Mouse (Mus musculus) intestine, embryonic 14.5 days (tissue): Measurements from ENCODE around the gene Uhrf1bp1l. TPM values are rescaled to one million over a fixed set of nuclear protein-coding genes. Genes with fewer than 3 reads are reported as not detected.
A peak's percentile ranks its signal among the peaks of the same experiment; 100 is the strongest.

Experiments
- ATAC-seq: fragments of 200-750 bp; cut with Nextera tagmentation; replicated peaks from 2 replicates; pipeline ENCODE4 v1.8.0; 2017; ENCODE audit warnings: low read depth, moderate number of reproducible peaks, moderate TSS enrichment, moderate library complexity; ENCODE audit not compliant: low FRiP score, low TSS enrichment
- DNase-seq: peaks from one replicate; pipeline ENCODE4 v3.0.0-alpha.2; 2018; ENCODE audit warnings: low spot score
- H3K27ac ChIP-seq: fragments of 300-500 bp; sonication (generic); 2 replicates; pipeline ENCODE4 v1.5.1; 2014; ENCODE audit warnings: low read depth, mild to moderate bottlenecking, control low read depth
- H3K27me3 ChIP-seq: fragments of 300-500 bp; sonication (generic); replicated peaks from 2 replicates; pipeline ENCODE4 v1.6.1; 2014; ENCODE audit warnings: low read length, control low read depth; ENCODE audit not compliant: control insufficient read depth, insufficient read depth
- H3K36me3 ChIP-seq: fragments of 300-500 bp; sonication (generic); 2 replicates; pipeline ENCODE4 v1.6.1; 2014; ENCODE audit warnings: low read length, control low read depth; ENCODE audit not compliant: control insufficient read depth, insufficient read depth
- H3K4me1 ChIP-seq: fragments of 300-500 bp; sonication (generic); replicated peaks from 2 replicates; pipeline ENCODE4 v1.6.1; 2014; ENCODE audit warnings: low read length, control low read depth, mixed read lengths; ENCODE audit not compliant: control insufficient read depth, insufficient read depth
- H3K4me2 ChIP-seq: fragments of 300-500 bp; sonication (generic); 2 replicates; pipeline ENCODE4 v1.6.1; 2014; ENCODE audit warnings: low read length
- H3K4me3 ChIP-seq: fragments of 300-500 bp; sonication (generic); 2 replicates; pipeline ENCODE4 v1.5.1; 2014; ENCODE audit warnings: low read depth, low read length, control low read depth, mixed read lengths
- H3K9ac ChIP-seq: fragments of 300-500 bp; sonication (generic); 2 replicates; pipeline ENCODE4 v1.6.1; 2014; ENCODE audit warnings: mild to moderate bottlenecking, low read length
- H3K9me3 ChIP-seq: fragments of 300-500 bp; sonication (generic); 2 replicates; pipeline ENCODE4 v1.6.1; 2016; ENCODE audit warnings: low read length, control low read depth; ENCODE audit not compliant: control insufficient read depth
- WGBS: fragments of 180-500 bp; shearing (Covaris S2); extraction: QIAGEN DNeasy Blood & Tissue Kit; methylation state at CpG from one replicate; pipeline ENCODE4 v1.1.7; 2014; 5-methylcytosine and 5-hydroxymethylcytosine counted together
- polyA plus RNA-seq: library from polyadenylated mRNA; unstranded; fragments of >200 nt; fragmentation: Nextera tagmentation; extraction: Ambion mirVana; gene quantifications from 2 replicates; pipeline ENCODE4 v1.2.1, GENCODE M21; 2014

The Uhrf1bp1l gene
- polyA plus RNA-seq, 1 experiment from 2014 or later: 29.6 TPM

DNA sequence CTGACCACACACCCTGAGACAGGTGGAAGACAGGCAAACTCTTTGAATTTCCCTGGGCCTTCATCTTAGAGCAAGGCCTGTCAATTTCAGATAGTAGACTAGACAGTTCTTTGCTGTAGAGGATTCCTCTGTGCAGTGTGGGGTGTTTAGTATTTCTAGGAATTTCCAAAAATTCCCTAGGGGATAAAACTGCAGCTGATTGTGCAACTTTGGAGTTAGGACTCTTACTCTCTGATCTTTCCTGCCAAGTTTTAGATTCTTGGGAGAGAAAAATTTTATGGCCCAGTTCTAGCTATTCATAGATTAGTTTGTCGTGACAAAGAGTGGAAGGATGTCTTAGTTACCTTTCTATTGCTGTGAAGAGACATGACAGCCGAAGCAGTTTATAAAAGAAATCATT is 3.8 kb downstream of the Uhrf1bp1l start:
- H3K9ac ChIP-seq: no peak overlapping the region
- no peaks in the 10 kb centered on the region for H3K27me3 ChIP-seq
- ATAC-seq (no peak), DNase-seq (no peak)
- no peaks in the 10 kb centered on the region for H3K36me3 ChIP-seq
- H3K9me3 ChIP-seq: 0 out of 2 replicates have a peak, but pooled peaks cover 2% of the 10 kb centered on the region
- WGBS: 88% methylated on average over 2 of the region's 2 CpGs
- no peak overlapping the region for H3K27ac ChIP-seq
- H3K4me2 ChIP-seq: no peak overlapping the region
- peaks cover 5% of the 10 kb centered on the region; the same call in 1 of the 2 replicates for H3K4me1 ChIP-seq
- H3K4me3 ChIP-seq: no peak overlapping the region

DNA sequence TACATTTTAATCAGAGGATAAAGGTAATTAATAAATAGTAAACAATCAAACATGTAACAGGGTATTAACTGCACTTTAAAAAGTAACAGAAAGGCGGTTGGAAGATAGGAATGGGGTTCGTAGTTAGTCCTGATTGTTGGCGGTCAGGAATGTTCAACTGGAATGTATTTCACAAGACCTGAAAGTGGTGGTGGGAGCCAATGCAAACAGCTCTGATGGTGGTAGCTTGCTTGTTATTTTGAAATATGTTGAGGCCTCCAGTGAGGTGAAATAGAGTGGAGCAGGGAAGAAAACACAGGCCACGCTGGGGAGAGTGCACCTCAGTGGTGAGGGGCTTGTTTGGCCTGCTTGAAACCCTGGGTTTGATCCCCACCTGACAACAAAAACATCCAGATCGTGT is 6.3 kb downstream of the Uhrf1bp1l start:
- no peak overlapping the region for H3K4me2 ChIP-seq
- WGBS: 81% methylated on average over 5 of the region's 5 CpGs
- H3K27me3 ChIP-seq: no peaks in the 10 kb centered on the region
- H3K4me3 ChIP-seq: no peak overlapping the region
- ATAC-seq (no peak), DNase-seq (no peak)
- no peaks in the 10 kb centered on the region for H3K36me3 ChIP-seq
- 0 out of 2 replicates have a peak, but pooled peaks cover 2% of the 10 kb centered on the region for H3K9me3 ChIP-seq
- H3K4me1 ChIP-seq: peaks cover 5% of the 10 kb centered on the region; the same call in 1 of the 2 replicates
- H3K9ac ChIP-seq: no peak overlapping the region
- H3K27ac ChIP-seq: no peak overlapping the region

- Histone ChIP-seq H3K27me3 (no peaks in the 10 kb centered on the region), H3K4me2 (no peak overlapping the region), H3K9me3 (no peaks in the 10 kb centered on the region), H3K4me3 (no peak overlapping the region), H3K36me3 (no peaks in the 10 kb centered on the region), H3K9ac (no peak overlapping the region), H3K4me1 (no peaks in the 10 kb centered on the region), H3K27ac (no peak overlapping the region)
- ATAC-seq (no peak), DNase-seq (no peak)
- WGBS: 84% methylated on average over 4 of the region's 4 CpGs
Measured at GRCm38 (mm10) chr10:89755231-89755630, 10.4 kb downstream of the Uhrf1bp1l start.

DNA sequence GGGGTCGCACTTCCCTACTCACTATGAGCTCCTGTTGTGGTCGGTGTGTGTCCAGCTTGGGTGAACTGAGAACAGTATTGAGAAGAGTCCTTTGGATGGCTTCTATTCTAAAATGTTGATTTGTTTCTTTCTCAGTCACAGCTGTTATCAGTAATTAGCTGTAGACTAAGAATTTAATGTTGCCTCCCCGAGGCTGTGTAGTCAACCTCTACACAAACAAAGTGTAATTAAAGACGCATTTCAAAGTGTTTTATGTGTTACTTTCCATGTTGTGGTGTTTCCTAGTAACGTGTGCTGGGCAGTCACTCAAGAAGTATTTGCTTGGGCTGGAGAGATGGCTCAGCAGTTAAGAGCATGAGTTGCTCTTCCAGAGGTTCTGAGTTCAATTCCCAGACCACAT is 16.0 kb downstream of the Uhrf1bp1l start:
- Histone ChIP-seq H3K4me1 (no peaks in the 10 kb centered on the region; the same call in 1 of the 2 replicates), H3K27me3 (no peaks in the 10 kb centered on the region), H3K9me3 (no peaks in the 10 kb centered on the region), H3K4me3 (no peak overlapping the region), H3K27ac (no peak overlapping the region), H3K9ac (no peak overlapping the region), H3K4me2 (no peak overlapping the region), H3K36me3 (no peaks in the 10 kb centered on the region)
- WGBS: 89% methylated on average over 5 of the region's 5 CpGs
- ATAC-seq (no peak), DNase-seq (no peak)

DNA sequence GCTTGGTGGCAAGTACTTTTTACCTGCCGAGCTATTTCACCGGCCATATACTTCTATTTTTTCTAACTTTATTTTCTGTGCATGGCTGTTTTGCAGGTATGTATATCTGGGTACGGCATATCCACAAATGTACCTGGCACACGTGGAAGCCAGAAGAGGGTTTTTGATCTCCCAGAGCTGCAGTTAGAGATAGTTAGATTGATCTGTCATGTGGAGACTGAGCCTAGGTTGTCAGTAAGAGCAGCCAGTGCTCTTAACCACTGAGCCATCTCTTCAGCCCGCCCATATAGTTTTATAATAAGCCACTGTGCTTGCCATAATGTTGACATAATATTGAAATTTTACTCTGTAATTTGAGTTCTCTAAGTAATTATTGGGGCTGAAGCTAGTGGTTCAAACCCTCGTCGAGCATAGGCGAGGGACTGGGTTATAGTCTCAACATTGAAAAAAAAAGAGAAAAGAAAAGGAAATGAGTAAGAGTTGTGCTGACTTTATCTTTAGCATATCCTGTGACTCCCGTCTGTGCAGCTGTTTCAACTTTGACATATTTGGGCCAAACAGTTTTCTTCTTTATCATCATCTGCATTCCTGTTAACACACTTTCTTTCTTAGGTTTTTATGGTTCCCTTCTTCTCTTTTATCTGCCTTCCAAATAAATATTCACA is 19.8 kb downstream of the Uhrf1bp1l start:
- Histone ChIP-seq H3K9ac (no peak overlapping the region), H3K9me3 (no peaks in the 10 kb centered on the region), H3K27ac (no peak overlapping the region), H3K27me3 (no peaks in the 10 kb centered on the region), H3K4me2 (no peak overlapping the region), H3K36me3 (no peaks in the 10 kb centered on the region), H3K4me3 (no peak overlapping the region), H3K4me1 (no peaks in the 10 kb centered on the region; the same call in 1 of the 2 replicates)
- DNase-seq (no peak), ATAC-seq (no peak)
- WGBS: 69% methylated on average over 9 of the region's 9 CpGs

GRCm38 (mm10) chr10:89765790-89766714 is 21.3 kb downstream of the Uhrf1bp1l start:
- no peak overlapping the region for H3K4me3 ChIP-seq
- no peak for DNase-seq
- no peaks in the 10 kb centered on the region for H3K9me3 ChIP-seq
- WGBS: 77% methylated on average over 11 of the region's 11 CpGs
- no peak overlapping the region for H3K4me2 ChIP-seq
- ATAC-seq: no peak
- H3K27ac ChIP-seq: no peak overlapping the region
- H3K4me1 ChIP-seq: peaks cover 3% of the 10 kb centered on the region; the same call in 1 of the 2 replicates
- H3K9ac ChIP-seq: no peak overlapping the region
- H3K36me3 ChIP-seq: no peaks in the 10 kb centered on the region
- H3K27me3 ChIP-seq: no peaks in the 10 kb centered on the region

GRCm38 (mm10) chr10:89768352-89769020 is 23.7 kb downstream of the Uhrf1bp1l start:
- no peaks in the 10 kb centered on the region for H3K36me3 ChIP-seq
- peaks cover 3% of the 10 kb centered on the region; the same call in 1 of the 2 replicates for H3K4me1 ChIP-seq
- no peak for DNase-seq
- no peaks in the 10 kb centered on the region for H3K9me3 ChIP-seq
- H3K4me2 ChIP-seq: peak overlapping the region; percentile 20; the same call in 1 of the 2 replicates
- H3K27me3 ChIP-seq: no peaks in the 10 kb centered on the region
- no peak overlapping the region for H3K9ac ChIP-seq
- WGBS: 71% methylated on average over 7 of the region's 7 CpGs
- H3K27ac ChIP-seq: 0 out of 2 replicates have a peak overlapping the region, but pooled peaks have one; percentile 43
- ATAC-seq: peak; percentile 42; the same call in 1 of the 2 replicates
- 0 out of 2 replicates have a peak overlapping the region, but pooled peaks have one; percentile 2 for H3K4me3 ChIP-seq

- 51% methylated on average over 4 of the region's 4 CpGs for WGBS
- Histone ChIP-seq H3K4me2 (peak overlapping the region; percentile 20), H3K36me3 (no peaks in the 10 kb centered on the region), H3K4me1 (peaks cover 3% of the 10 kb centered on the region; the same call in 1 of the 2 replicates), H3K9me3 (no peaks in the 10 kb centered on the region), H3K27me3 (no peaks in the 10 kb centered on the region), H3K4me3 (0 out of 2 replicates have a peak overlapping the region, but pooled peaks have one; percentile 2), H3K9ac (no peak overlapping the region), H3K27ac (0 out of 2 replicates have a peak overlapping the region, but pooled peaks have one; percentile 43)
- DNase-seq (no peak), ATAC-seq (peak; percentile 56; the same call in 1 of the 2 replicates)
Measured at GRCm38 (mm10) chr10:89769096-89769495, 24.3 kb downstream of the Uhrf1bp1l start.
